Mouse (Mus musculus): Measurements from ENCODE around the gene Pygm.

Pygm gene

DNA sequence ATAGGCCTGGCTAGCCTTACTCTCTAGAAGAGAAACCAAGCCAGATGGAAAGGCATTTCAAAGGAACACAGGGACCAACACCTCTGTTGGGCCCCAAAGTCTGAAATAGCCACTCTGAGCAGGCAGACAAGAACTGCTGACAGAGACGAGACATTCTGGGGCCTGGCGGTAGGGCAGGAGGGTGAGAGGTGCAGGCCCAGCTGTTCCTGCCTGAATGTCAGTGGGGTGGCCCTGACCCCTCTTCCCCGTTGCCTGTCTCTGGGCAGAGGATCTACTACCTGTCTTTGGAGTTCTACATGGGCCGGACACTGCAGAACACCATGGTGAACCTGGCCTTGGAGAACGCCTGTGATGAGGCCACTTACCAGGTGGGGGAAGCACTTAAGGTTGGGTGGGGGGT is 1.2 kb downstream of the Pygm start:
- no peak for DNase-seq (ENCODE audit: low read depth, low spot score)

DNA sequence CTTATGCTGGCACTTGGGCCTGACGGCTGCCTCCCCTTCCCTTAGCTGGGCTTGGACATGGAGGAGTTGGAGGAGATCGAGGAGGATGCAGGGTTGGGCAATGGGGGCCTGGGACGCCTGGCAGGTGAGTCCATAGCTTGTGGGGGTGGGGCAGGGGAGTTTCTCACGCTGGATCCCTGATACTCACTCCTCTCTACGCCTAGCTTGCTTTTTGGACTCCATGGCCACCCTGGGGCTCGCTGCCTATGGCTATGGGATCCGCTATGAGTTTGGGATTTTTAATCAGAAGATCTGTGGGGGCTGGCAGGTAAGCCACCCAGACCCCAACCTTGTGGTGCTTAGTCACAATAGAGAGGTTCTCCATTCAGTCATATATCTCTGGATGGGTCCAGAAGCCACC is 1.6 kb downstream of the Pygm start:
- DNase-seq (ENCODE audit: low read depth, low spot score) = no peak

- DNase-seq (ENCODE audit: low read depth, low spot score) = no peak
These were observed 2.0 kb downstream of the Pygm start for GRCm38 (mm10) chr19:6386234-6386633.

DNA sequence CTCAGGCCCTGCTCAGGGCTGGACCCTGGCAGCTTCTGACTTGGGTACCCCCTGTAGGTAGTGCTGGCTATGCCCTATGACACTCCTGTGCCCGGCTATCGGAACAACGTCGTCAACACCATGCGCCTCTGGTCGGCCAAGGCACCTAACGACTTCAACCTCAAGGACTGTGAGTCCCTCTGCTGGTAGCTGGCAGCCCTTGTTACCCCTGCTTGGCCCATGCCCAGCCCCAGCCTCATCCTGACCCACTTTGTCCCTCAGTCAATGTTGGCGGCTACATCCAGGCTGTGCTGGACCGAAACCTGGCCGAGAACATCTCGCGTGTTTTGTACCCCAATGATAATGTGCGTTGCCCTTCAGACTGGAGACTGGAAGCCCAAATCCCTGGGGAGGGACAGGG is 3.8 kb downstream of the Pygm start:
- DNase-seq (ENCODE audit: low read depth, low spot score) = no peak

DNA sequence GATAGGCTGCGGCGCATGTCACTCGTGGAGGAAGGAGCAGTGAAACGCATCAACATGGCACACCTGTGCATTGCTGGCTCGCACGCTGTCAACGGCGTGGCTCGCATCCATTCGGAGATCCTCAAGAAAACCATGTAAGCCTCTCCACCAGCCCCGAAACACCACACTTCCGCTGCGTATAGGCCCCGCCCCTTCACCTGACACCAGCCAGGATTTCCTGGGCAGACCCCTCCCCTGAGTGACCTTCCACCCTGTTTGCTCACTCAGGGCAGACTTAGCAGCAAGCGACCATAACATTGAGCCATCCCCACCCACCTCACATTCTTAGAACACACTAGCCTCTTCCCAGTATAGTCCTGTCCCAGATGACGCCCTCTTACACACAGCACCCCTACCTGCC is 5.6 kb downstream of the Pygm start:
- DNase-seq (ENCODE audit: low read depth, low spot score) = peak; percentile 79

GRCm38 (mm10) chr19:6390251-6390650 is 6.1 kb downstream of the Pygm start:
- DNase-seq (ENCODE audit: low read depth, low spot score) = no peak

DNA sequence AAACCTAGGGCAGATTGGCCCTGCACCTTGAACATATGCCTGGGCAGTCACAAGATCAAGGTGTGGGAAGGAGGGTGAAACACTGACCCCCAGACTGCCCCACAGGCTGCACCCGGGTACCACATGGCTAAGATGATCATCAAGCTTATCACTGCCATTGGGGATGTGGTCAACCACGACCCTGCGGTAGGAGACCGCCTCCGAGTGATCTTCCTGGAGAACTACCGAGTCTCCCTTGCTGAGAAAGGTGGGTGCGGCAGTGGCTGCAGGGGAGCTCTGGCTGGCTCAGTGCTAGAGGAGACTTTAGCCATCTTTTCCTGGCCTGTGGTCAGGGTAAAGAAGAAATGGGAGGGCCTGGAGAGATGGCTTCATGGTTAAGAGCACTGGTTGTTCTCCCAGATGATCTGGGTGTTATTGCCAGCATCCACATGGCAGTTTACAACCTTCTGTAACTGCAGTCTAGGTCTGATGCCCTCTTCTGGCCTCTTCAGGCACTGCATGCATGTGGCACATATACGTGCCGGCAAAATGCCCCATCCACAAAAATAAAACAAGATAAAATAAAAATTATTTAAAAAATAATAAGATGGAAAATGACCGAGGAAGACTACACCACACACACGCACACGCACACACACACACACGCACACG is 8.7 kb downstream of the Pygm start:
- peak; percentile 60 for DNase-seq (ENCODE audit: low read depth, low spot score)

DNA sequence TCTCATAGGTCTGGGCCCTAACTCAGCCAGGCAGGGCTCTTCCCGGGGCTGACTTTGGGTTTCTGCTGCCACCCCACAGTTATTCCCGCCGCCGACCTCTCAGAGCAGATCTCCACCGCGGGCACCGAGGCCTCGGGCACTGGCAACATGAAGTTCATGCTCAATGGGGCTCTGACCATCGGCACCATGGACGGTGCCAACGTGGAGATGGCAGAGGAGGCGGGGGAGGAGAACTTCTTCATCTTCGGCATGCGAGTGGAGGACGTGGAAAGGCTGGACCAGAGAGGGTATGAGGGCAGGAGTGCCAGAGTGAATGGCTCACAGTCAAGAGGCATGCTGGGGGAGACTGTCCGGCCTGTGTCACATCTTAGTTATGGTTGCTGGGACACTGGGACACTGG is 9.4 kb downstream of the Pygm start:
- DNase-seq (ENCODE audit: low read depth, low spot score) = no peak

DNA sequence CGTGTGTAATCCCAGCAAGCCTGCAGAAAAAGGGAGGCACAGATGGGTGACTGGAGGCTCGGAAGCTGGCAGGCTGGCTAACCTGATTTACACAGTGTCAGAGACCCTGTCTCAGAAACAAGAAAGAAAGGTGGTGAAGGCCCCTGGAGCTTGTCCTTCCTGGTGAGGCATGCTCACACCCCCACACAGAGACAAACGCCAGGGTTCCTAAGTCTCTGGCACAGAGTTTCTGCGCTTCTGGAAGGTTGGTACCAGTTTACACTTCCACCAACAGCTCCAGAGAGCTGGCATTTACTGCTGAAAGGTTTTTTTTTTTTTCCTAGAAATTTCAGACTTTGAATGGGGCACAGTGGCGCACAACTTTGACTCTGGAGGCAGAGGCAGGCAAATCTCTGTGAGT is 12.0 kb downstream of the Pygm start:
- DNase-seq (ENCODE audit: low read depth, low spot score) = no peak

- no peak for DNase-seq (ENCODE audit: low read depth, low spot score)
These were observed 13.5 kb downstream of the Pygm start for GRCm38 (mm10) chr19:6397582-6398249.

DNA sequence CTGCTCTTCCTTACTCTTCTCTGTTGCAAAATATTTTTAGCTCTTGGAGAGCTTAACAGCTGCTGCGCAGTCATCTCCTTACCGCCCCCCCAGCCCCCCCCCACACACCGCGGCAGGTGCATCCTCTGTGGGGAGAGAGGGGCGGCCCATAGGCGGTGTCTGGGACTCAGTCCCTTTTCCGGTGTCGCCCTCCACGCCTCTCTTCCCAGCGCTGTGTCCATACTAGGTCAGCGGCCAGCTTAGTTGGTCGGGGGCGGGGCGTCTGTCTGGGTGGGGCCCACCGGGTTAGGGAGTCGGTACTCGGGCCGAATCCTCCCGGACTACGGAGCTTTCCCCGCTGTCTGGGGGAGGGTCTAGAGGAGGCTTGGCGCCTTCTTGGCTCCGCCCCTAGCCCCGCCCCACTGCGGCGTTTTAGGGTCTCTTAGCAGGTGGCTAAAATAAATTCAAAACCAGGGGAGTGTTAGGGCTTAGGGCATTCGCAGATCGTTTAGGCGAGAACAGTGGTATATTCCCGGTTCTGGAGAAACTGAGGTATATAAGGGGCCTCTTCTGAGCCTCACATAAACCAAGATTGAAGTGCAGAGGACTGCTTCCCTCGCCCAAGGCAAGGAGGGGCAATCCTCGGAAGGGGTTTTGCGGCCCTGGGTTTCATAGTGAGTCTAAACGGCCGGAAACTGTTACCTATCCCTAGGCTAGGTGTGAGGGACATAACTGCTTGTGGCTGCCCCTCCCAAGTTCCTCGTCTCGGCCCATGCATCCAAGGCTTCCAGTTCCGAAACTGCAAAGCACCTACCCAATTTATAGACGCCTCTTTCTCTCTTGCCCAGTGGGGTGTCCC is 14.5 kb downstream of the Pygm start:
- peak; percentile 81 for DNase-seq (ENCODE audit: low read depth, low spot score)

GRCm38 (mm10) chr19:6399285-6400095 is 15.3 kb downstream of the Pygm start, which contains the start of gene Rasgrp2:
Gene Rasgrp2, plus strand, starts transcription at chr19:6399340.
- peak; percentile 93 for DNase-seq (ENCODE audit: low read depth, low spot score)

DNA sequence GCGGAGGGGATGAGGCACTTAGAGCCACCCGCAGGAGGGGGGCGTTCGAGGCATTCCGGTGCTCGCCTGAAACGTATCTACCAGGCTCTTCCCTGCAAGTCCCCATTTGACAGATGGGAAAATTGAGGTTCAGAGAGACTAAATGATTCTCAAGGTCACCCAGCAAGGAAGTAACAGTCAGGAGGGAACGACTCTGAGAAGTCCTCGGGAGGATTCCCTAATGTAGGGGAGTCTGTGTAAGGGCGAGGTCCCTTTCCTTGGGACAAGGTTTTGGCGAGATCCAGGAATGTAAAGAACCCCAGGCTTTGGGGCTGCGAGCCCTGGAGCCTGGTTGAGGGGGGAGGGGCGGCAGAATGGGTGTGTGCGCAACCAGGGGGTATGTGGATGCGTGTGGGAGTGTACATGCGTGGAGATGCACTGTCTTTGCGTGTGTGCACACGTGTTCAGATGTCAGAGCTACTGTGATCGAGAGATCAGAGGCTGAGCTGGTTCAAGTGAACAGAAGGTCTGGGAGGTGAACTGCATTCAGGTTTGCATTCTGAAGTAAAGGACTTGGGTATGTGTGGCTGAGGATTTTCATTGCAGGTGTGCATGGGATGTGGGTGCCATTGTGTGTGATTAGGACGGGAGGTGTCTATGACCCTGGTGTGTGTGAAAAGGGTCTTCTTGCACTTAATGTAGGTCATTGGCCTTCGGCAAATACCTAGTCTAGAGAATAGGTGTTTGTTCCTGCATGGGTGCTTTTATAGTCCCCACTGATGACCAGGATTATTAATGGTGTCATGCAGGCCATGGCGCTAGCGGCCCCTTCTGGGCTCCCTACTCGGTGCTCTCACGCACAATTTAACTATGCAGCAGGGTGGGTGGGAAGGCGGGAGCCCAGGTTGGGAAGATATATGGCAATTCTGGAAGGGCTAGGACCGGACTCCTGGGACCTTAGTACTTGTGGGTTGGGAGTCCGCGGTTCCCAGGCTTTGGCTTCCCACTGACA is 16.2 kb downstream of the Pygm start:
- DNase-seq (ENCODE audit: low read depth, low spot score) = peak; percentile 86

DNA sequence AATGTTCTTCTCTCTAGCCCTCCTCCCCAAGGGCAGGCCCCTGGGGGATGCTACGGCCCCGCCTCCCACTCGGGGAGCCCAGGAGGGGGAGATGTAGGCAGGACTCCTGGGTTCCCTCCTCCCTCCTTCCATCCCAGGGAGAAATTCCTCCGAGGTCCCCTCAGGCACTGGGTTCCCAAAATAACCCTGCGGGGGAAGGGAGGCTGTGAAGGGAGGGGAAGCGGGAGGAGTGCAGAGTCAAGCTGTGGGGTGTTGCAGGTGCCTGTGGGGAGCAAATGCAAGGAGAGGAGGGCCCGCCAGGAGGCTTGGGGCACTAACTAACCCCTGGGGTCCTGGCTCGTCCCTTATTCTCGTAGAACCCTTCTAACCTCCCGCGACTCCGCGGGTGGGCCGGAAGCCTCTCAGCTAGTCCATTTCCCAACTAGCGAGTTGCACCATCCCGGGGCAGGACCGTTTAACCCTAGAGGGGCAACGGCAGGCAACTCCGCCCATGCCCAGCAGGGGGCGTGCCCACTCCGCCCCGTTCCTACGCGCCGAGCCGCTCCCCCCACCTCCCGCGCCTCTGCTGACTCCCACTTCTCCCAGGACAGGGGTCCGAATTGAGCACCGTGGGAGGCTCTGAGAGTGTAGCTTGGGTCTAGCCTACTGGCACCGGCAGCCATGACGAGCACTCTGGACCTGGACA is 17.1 kb downstream of the Pygm start:
- DNase-seq (ENCODE audit: low read depth, low spot score) = peak; percentile 88

GRCm38 (mm10) chr19:6401951-6402350 is 17.8 kb downstream of the Pygm start:
- no peak for DNase-seq (ENCODE audit: low read depth, low spot score)

- DNase-seq (ENCODE audit: low read depth, low spot score) = no peak
These were observed 19.7 kb downstream of the Pygm start for GRCm38 (mm10) chr19:6403869-6404268.

DNA sequence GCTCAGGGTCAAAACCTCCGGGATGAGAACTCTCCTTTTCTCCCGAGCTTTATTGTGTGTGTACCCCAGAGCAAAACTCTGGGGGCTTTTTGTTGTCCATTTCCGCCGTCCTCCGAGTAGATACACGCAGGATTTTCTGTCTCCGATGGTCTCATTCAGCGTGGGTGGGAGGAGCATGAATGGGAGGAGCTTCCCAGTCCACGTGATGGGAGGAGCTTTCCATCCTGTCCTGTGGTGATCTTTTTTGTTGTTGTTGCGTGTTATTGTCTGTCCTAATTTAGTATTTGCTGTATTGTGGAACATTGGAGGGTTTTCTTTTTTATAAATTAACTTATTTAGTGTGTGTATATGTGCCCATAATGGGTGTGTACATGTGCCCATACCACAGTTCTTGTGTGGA is 21.2 kb downstream of the Pygm start:
- no peak for DNase-seq (ENCODE audit: low read depth, low spot score)

DNA sequence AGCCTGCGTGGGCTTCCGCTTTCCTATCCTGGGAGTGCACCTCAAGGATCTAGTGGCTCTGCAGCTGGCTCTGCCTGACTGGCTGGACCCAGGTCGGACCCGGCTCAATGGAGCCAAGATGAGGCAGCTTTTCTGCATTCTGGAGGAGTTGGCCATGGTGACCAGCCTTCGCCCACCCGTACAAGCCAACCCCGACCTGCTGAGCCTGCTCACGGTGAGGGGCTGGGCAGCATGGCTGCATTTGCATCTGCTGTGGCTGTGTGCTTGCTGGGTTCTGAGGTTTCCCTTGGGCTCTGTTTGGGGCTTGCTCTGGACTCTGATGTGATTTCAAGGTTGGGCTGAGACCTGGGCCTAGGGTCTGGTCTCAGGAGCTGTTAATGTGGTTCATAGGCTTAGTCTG is 22.9 kb downstream of the Pygm start:
- DNase-seq (ENCODE audit: low read depth, low spot score) = no peak

DNA sequence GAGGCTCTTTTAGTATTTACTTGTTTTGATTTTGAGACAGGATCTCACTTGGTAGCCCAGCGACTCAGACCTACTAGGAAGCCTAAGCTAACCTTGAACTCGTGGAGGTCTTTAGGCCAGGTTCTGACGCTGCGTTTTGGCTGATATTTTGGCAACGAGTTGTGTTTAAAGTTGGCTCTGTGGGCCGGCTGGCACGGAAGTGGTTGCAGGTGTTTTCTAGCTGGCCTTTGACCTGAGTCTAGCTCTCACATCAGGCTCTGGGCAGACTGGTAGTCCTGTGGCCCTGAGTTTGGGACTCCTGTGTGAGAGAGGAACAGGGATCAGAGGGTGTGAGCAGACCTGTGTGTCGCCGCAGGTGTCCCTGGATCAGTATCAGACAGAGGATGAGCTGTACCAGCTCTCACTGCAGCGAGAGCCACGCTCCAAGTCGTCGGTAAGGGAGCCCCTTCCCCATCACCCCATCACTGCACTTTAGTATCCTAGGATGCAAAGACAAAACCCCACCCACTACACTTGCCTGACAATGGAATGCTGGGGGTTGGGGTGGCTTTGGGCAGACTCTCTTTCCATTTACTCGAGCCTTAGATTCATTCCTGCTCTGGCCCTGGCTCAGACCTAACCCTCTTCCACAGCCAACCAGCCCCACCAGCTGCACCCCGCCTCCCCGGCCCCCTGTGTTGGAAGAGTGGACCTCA is 23.8 kb downstream of the Pygm start:
- no peak for DNase-seq (ENCODE audit: low read depth, low spot score)
